Mouse (Mus musculus) layer of hippocampus, adult 8-10 months (tissue): Measurements from ENCODE around the gene Cux1. TPM values are rescaled to one million over a fixed set of nuclear protein-coding genes. Genes with fewer than 3 reads are reported as not detected.

Source experiments
- DNase-seq, 2 experiments: peaks; one replicate each; pipeline ENCODE4 v3.0.0; 2022; ENCODE audit warnings: low spot score in 2 of 2
- total RNA-seq, 4 experiments: library from RNA; stranded (reverse); gene quantifications; 2 replicates each; pipeline ENCODE4 v1.2.4; 2022

Gene Cux1
- total RNA-seq, 4 experiments from 2014 or later = 37.3 to 53.2 (median 46.7) TPM

- no peak for DNase-seq
Measured at GRCm38 (mm10) chr5:136568026-136568765, 906 bp upstream of the Cux1 start.

GRCm38 (mm10) chr5:136566812-136567175 is 496 bp downstream of the Cux1 start:
- no peak for DNase-seq

- DNase-seq = peak in 1 of 2 experiments; percentile 21
Measured at GRCm38 (mm10) chr5:136566001-136566811, 1.1 kb downstream of the Cux1 start.

GRCm38 (mm10) chr5:136565311-136565811 is 1.9 kb downstream of the Cux1 start:
- no peak for DNase-seq

GRCm38 (mm10) chr5:136564613-136565299 is 2.5 kb downstream of the Cux1 start:
- DNase-seq = no peak

- DNase-seq = no peak
Measured at GRCm38 (mm10) chr5:136563996-136564395, 3.3 kb downstream of the Cux1 start.

GRCm38 (mm10) chr5:136563104-136563503 is 4.2 kb downstream of the Cux1 start:
- DNase-seq = no peak

GRCm38 (mm10) chr5:136562212-136562611 is 5.1 kb downstream of the Cux1 start:
- DNase-seq = no peak

- no peak for DNase-seq
Measured at GRCm38 (mm10) chr5:136561641-136562040, 5.6 kb downstream of the Cux1 start.

GRCm38 (mm10) chr5:136560656-136561055 is 6.6 kb downstream of the Cux1 start:
- DNase-seq = no peak

GRCm38 (mm10) chr5:136557446-136557845 is 9.8 kb downstream of the Cux1 start:
- DNase-seq = no peak

- no peak for DNase-seq
Measured at GRCm38 (mm10) chr5:136556328-136557262, 10.7 kb downstream of the Cux1 start.

GRCm38 (mm10) chr5:136555703-136556102 is 11.6 kb downstream of the Cux1 start:
- peak; percentile 8 to 18 for DNase-seq

- no peak for DNase-seq
Measured at GRCm38 (mm10) chr5:136552832-136553231, 14.5 kb downstream of the Cux1 start.

GRCm38 (mm10) chr5:136552093-136552492 is 15.2 kb downstream of the Cux1 start:
- DNase-seq = no peak

- DNase-seq = no peak
Measured at GRCm38 (mm10) chr5:136551571-136551970, 15.7 kb downstream of the Cux1 start.

GRCm38 (mm10) chr5:136550726-136551125 is 16.6 kb downstream of the Cux1 start:
- no peak for DNase-seq

GRCm38 (mm10) chr5:136548776-136549175 is 18.5 kb downstream of the Cux1 start:
- DNase-seq = no peak

GRCm38 (mm10) chr5:136545061-136545460 is 22.2 kb downstream of the Cux1 start:
- DNase-seq = no peak

GRCm38 (mm10) chr5:136543171-136543570 is 24.1 kb downstream of the Cux1 start:
- DNase-seq = no peak

- no peak for DNase-seq
Measured at GRCm38 (mm10) chr5:136540952-136541351, 26.3 kb downstream of the Cux1 start.
